Mouse (Mus musculus): ENCODE data around the gene Akr7a5. TPM values are rescaled to one million over a fixed set of nuclear protein-coding genes. Genes with fewer than 3 reads are reported as not detected.

The Akr7a5 gene
- polyA plus RNA-seq, 2 experiments = 8.3 to 28.4 TPM

DNA sequence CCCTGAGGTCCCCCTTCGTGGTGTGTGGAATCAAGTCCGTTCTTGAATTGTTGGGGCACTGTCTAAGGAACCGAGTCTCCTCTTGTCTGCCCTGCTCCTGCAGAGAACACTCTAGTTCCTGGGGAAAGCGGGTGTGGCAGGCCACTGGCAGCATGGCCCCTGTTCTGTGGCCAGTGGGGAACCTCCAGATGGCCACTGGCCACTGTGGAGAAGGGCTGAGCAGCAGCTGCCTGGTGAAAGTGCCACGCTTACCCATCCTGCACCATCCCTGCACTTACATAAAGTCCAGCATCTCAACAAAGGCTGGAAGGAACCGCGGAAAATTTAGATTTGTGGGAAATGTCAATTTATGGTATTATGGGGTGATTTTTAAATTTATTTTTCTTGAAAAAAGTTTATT is 34.1 kb upstream of the Akr7a5 start:
- no peak overlapping the region for H3K27ac ChIP-seq

DNA sequence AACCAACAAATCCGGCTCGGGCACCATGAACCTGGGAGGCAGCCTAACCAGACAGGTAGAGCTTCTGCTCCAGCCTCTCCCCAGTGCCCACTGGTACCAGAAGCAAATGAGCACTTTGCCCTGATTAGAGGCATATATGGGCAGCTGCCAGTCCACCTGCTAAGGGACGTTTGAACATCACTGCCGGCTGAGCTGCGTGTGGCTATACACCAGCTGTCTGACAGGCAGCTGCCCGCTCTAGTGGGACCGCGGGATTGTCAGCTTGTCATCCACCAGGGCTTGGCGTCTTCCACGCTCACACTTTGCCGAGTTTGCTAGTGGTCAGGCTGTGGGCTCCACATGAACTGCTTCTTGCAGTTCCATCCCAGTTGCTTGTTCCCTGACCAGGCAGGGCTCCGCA is 30.0 kb upstream of the Akr7a5 start:
- H3K4me2 ChIP-seq (ENCODE audit: low read depth) = no peak overlapping the region
- H3K27ac ChIP-seq = no peak overlapping the region
- H3K4me1 ChIP-seq (replicated peaks; ENCODE audit: control insufficient read depth in 2 of 2, insufficient read depth in 2 of 2, low read length in 1 of 2) = no peaks in the 10 kb centered on the region
- no peaks in the 10 kb centered on the region for H3K9me3 ChIP-seq (ENCODE audit: control insufficient read depth, low read length)
- no peak for TF ChIP-seq CTCF (IDR thresholded peaks at IDR 0.05; ENCODE audit: low read depth)
- no peak for TF ChIP-seq EP300 (IDR thresholded peaks at IDR 0.05; ENCODE audit: low read depth)
- DNase-seq (ENCODE audit: low read depth in 3 of 3, low spot score in 3 of 3) = no peak
- no peak overlapping the region for H3K4me3 ChIP-seq (ENCODE audit: insufficient read depth in 1 of 2, low read depth in 2 of 2, low read length in 2 of 2)
- no peak for ATAC-seq (ENCODE audit: insufficient read depth)
- no peak overlapping the region for H3K9ac ChIP-seq (replicated peaks)
- peaks cover 9% of the 10 kb centered on the region for H3K36me3 ChIP-seq (replicated peaks; ENCODE audit: control insufficient read depth, insufficient read depth, low read depth)
- 86% methylated on average over 12 of the region's 12 CpGs for WGBS (ENCODE audit: insufficient replicate concordance)
- H3K27me3 ChIP-seq (ENCODE audit: control insufficient read depth, insufficient read depth, low read length) = no peaks in the 10 kb centered on the region

More for the DNA sequence above, 34.1 kb upstream of the Akr7a5 start:
- no peak for DNase-seq (ENCODE audit: low read depth in 3 of 3, low spot score in 3 of 3)
- no peaks in the 10 kb centered on the region for H3K4me1 ChIP-seq (replicated peaks; ENCODE audit: control insufficient read depth in 2 of 2, insufficient read depth in 2 of 2, low read length in 1 of 2)
- H3K36me3 ChIP-seq (replicated peaks; ENCODE audit: control insufficient read depth, insufficient read depth, low read depth) = peaks cover 9% of the 10 kb centered on the region
- no peaks in the 10 kb centered on the region for H3K9me3 ChIP-seq (ENCODE audit: control insufficient read depth, low read length)
- no peaks in the 10 kb centered on the region for H3K27me3 ChIP-seq (ENCODE audit: control insufficient read depth, insufficient read depth, low read length)
- H3K9ac ChIP-seq (replicated peaks) = no peak overlapping the region
- 76% methylated on average over 7 of the region's 7 CpGs for WGBS (ENCODE audit: insufficient replicate concordance)
- TF ChIP-seq CTCF (IDR thresholded peaks at IDR 0.05; ENCODE audit: low read depth) (no peak), EP300 (IDR thresholded peaks at IDR 0.05; ENCODE audit: low read depth) (no peak)
- no peak overlapping the region for H3K4me2 ChIP-seq (ENCODE audit: low read depth)
- no peak for ATAC-seq (ENCODE audit: insufficient read depth)
- no peak overlapping the region for H3K4me3 ChIP-seq (ENCODE audit: insufficient read depth in 1 of 2, low read depth in 2 of 2, low read length in 2 of 2)

DNA sequence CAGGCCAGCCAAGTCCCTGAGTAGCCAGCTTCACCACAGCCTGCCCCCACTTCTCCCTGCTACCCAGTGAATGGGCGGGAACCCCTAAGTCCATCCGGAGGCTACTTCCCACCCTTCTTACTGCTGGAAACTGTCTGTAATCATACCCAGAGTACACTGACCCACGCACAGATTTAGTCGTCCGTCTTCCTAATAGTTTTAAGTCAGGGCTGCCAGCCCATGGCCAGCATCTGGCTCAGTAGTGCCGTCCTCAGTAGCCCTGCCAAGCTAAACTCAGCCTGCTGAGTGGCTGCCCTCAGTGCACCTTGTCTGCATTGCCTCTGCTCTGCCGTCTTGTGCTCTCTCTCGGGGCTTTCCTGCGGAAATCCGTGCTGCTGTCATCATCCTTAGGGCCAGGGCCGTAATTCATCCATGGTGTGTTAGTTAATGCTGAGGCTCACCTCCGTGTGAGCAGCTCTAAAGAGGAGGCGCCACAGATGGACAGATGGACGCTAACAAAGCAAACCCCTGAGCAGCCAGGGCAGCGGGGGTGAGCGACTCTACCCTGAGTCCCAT is 28.7 kb upstream of the Akr7a5 start:
- no peak overlapping the region for H3K4me2 ChIP-seq (ENCODE audit: low read depth)
- peaks cover 9% of the 10 kb centered on the region for H3K36me3 ChIP-seq (replicated peaks; ENCODE audit: control insufficient read depth, insufficient read depth, low read depth)
- DNase-seq (ENCODE audit: low read depth in 3 of 3, low spot score in 3 of 3) (no peak), ATAC-seq (ENCODE audit: insufficient read depth) (no peak)
- H3K4me3 ChIP-seq (ENCODE audit: insufficient read depth in 1 of 2, low read depth in 2 of 2, low read length in 2 of 2) = no peak overlapping the region
- no peak overlapping the region for H3K9ac ChIP-seq (replicated peaks)
- no peaks in the 10 kb centered on the region for H3K9me3 ChIP-seq (ENCODE audit: control insufficient read depth, low read length)
- H3K27ac ChIP-seq = no peak overlapping the region
- TF ChIP-seq CTCF (IDR thresholded peaks at IDR 0.05; ENCODE audit: low read depth) (no peak), EP300 (IDR thresholded peaks at IDR 0.05; ENCODE audit: low read depth) (no peak)
- WGBS (ENCODE audit: insufficient replicate concordance) = 84% methylated on average over 16 of the region's 16 CpGs
- no peaks in the 10 kb centered on the region for H3K27me3 ChIP-seq (ENCODE audit: control insufficient read depth, insufficient read depth, low read length)
- no peaks in the 10 kb centered on the region for H3K4me1 ChIP-seq (replicated peaks; ENCODE audit: control insufficient read depth in 2 of 2, insufficient read depth in 2 of 2, low read length in 1 of 2)

DNA sequence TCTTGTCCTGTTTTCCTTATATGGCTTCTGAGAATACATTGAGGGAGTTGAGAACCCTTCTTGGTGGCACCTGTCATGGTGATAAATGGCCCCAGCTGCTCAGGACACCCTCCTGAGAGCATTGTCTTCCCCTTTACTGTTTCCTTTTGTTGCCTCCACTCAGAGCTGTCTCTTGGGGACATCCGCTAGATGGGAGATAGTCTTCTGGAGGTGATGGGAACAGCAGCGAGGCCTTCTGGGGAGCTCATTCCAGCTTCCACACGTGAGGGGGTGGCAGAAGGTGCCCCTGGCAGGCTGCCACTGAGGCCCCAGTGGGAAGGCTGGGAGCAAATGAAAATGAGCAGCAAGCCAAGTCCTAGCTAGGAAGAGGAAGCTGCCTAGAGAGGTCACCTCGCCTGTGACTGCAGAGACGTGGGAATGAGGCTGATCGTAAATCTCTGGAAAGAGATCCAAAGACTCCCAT is 27.6 kb upstream of the Akr7a5 start:
- WGBS (ENCODE audit: insufficient replicate concordance) = 70% methylated on average over 6 of the region's 6 CpGs
- Histone ChIP-seq H3K9me3 (ENCODE audit: control insufficient read depth, low read length) (no peaks in the 10 kb centered on the region), H3K27me3 (ENCODE audit: control insufficient read depth, insufficient read depth, low read length) (no peaks in the 10 kb centered on the region), H3K9ac (replicated peaks) (no peak overlapping the region), H3K36me3 (replicated peaks; ENCODE audit: control insufficient read depth, insufficient read depth, low read depth) (peaks cover 11% of the 10 kb centered on the region), H3K4me3 (ENCODE audit: insufficient read depth in 1 of 2, low read depth in 2 of 2, low read length in 2 of 2) (no peak overlapping the region), H3K4me1 (replicated peaks; ENCODE audit: control insufficient read depth in 2 of 2, insufficient read depth in 2 of 2, low read length in 1 of 2) (no peaks in the 10 kb centered on the region), H3K4me2 (ENCODE audit: low read depth) (no peak overlapping the region), H3K27ac (no peak overlapping the region)
- DNase-seq (ENCODE audit: low read depth in 3 of 3, low spot score in 3 of 3) (no peak), ATAC-seq (ENCODE audit: insufficient read depth) (no peak)
- no peak for TF ChIP-seq EP300 (IDR thresholded peaks at IDR 0.05; ENCODE audit: low read depth)

DNA sequence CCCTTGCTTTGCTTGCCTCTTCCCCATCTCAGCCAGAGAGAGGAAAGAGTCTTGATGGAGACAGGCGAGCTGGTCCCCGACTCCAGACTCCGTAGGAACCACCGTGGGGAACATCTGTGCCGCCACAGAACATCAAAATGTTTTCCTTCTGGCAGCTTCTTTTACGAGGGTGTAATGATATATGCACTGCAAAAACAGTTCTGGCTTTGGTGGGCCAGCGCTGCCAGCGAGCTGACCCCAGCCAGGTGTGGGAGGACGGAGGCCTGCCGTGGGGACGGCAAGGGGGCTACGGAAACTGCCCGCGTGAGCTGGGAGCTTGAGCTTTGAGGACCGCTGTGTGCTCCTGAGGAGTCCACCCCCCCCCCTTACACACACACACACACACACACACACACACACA is 25.7 kb upstream of the Akr7a5 start:
- Histone ChIP-seq H3K4me1 (replicated peaks; ENCODE audit: control insufficient read depth in 2 of 2, insufficient read depth in 2 of 2, low read length in 1 of 2) (no peaks in the 10 kb centered on the region), H3K36me3 (replicated peaks; ENCODE audit: control insufficient read depth, insufficient read depth, low read depth) (peaks cover 11% of the 10 kb centered on the region), H3K9ac (replicated peaks) (no peak overlapping the region), H3K4me2 (ENCODE audit: low read depth) (no peak overlapping the region), H3K9me3 (ENCODE audit: control insufficient read depth, low read length) (no peaks in the 10 kb centered on the region), H3K4me3 (ENCODE audit: insufficient read depth in 1 of 2, low read depth in 2 of 2, low read length in 2 of 2) (no peak overlapping the region), H3K27me3 (ENCODE audit: control insufficient read depth, insufficient read depth, low read length) (no peaks in the 10 kb centered on the region), H3K27ac (no peak overlapping the region)
- WGBS (ENCODE audit: insufficient replicate concordance) = 87% methylated on average over 15 of the region's 15 CpGs
- no peak for TF ChIP-seq CTCF (IDR thresholded peaks at IDR 0.05; ENCODE audit: low read depth)
- no peak for TF ChIP-seq EP300 (IDR thresholded peaks at IDR 0.05; ENCODE audit: low read depth)
- DNase-seq (ENCODE audit: low read depth in 3 of 3, low spot score in 3 of 3) (no peak), ATAC-seq (ENCODE audit: insufficient read depth) (no peak)
